Mouse (Mus musculus): ENCODE measurements around the gene Rhox3c.
"Not testable (repeated sequence)": the region's sequence is repeated elsewhere in the genome, so short reads cannot be mapped to it uniquely, and the experiment has no call there.

Rhox3c gene

DNA sequence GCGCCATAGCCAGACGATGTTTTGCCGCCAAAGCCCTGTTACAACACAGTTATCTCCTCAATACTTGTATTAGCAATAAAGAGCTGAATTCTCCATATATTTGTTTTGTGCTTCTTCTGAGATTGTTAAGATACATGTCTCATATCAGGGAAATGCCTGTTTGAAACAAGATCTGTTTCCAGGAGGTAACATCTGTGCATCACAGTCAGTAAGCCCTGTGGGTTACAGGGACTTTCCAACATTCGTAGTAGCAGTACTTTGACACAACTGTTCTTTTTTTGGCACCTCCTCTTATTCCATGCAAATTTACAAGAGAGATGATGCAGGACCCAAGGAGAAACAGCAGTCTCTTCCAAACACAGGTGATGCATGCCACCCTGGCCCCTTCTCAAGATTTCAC, at the start of gene Rhox3c:
Gene Rhox3c, plus strand, starts transcription at position 301 of the 400 bp plus-strand sequence.
- DNase-seq (ENCODE audit: low read depth, low spot score): not testable (repeated sequence)

DNA sequence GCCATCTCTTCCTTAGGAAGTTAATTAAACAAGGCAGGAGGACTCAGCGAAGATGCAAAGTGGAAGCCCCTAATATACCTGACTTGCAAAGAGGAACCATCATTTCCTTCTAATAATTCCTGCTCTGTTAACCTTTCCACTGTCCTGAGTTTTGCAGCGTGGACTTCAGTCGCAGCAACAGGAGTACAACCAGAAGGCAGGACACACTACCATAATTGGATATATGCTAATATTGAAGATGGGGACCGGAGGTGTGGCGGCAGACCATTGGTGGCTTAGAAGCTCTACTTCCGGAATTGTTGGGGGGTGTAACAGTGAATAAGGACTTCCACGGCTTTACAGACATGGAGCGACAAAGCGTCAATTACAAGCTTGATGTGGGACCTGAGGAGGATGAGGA, 46.6 kb upstream of the Rhox3c start, which contains the start of gene Rhox2b:
Gene Rhox2b, plus strand, starts transcription at position 301 of the 400 bp plus-strand sequence.
- DNase-seq (ENCODE audit: low read depth, low spot score): not testable (repeated sequence)

- not testable (repeated sequence) for DNase-seq (ENCODE audit: low read depth, low spot score)
Observed at GRCm38 (mm10) chrX:37432194-37432593, 26.2 kb upstream of the Rhox3c start, which contains the start of gene Rhox4b. TSS of gene Rhox4b (plus strand) at chrX:37432494.

DNA sequence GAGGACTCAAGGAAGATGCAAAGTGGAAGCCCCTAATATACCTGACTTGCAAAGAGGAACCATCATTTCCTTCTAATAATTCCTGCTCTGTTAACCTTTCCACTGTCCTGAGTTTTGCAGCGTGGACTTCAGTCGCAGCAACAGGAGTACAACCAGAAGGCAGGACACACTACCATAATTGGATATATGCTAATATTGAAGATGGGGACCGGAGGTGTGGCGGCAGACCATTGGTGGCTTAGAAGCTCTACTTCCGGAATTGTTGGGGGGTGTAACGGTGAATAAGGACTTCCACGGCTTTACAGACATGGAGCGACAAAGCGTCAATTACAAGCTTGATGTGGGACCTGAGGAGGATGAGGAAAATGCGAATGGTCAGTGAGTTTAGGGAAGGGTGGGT, 5.0 kb upstream of the Rhox3c start, which contains the start of gene Rhox2c:
Gene Rhox2c, plus strand, starts transcription at position 301 of the 400 bp plus-strand sequence.
- not testable (repeated sequence) for DNase-seq (ENCODE audit: low read depth, low spot score)

- DNase-seq (ENCODE audit: low read depth, low spot score): not testable (repeated sequence)
Observed at GRCm38 (mm10) chrX:37480037-37480436, 21.7 kb downstream of the Rhox3c start, which contains the start of gene Rhox4c. TSS of gene Rhox4c (plus strand) at chrX:37480337.

DNA sequence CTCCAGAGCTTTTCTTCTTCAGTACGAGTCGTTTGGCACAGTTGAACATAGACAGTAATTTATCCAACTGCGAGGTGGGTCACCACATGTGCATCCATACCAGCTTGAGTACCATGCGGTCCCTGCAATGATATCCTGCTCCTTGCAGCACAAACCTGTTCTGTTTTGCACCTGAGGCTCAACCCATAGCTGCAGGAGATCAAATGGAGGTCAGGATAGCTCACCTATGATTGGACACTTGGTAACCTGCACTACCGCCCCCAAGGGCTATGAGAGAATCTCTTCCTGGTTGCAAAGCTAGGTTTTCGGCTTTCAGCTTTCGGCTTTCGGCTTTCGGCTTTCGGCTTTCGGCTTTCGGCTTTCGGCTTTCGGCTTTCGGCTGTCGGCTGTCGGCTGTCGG, 55.7 kb downstream of the Rhox3c start, which contains the start of gene Rhox4d:
Gene Rhox4d, plus strand, starts transcription at position 301 of the 400 bp plus-strand sequence.
- DNase-seq (ENCODE audit: low read depth, low spot score): not testable (repeated sequence)
